Mouse (Mus musculus) MEL (cell line): ENCODE measurements around the gene Vps8.

Experiments used
- CHD2 ChIP-seq: IDR thresholded peaks from 2 replicates; pipeline ENCODE4 v1.6.1; 2011; ENCODE audit warnings: low read length, improper control_type of control experiment
- CTCF ChIP-seq, 3 experiments: IDR thresholded peaks in 2 of 3; conservative IDR thresholded peaks in 1 of 3; 2 replicates each; pipeline ENCODE4 v1.5.1; 2011 to 2012; ENCODE audit warnings: low read length in 3 of 3, low read depth in 2 of 3, mild to moderate bottlenecking in 2 of 3, improper control_type of control experiment in 1 of 3, inconsistent platforms in 1 of 3, mixed read lengths in 1 of 3, moderate library complexity in 1 of 3; ENCODE audit not compliant: control insufficient read depth in 1 of 3, insufficient read depth in 1 of 3, poor library complexity in 1 of 3, severe bottlenecking in 1 of 3
- GABPA ChIP-seq: IDR thresholded peaks from 2 replicates; pipeline ENCODE4 v1.6.1; 2012; ENCODE audit warnings: low read depth, mild to moderate bottlenecking, inconsistent platforms, low read length, improper control_type of control experiment, moderate library complexity
- GATA1 ChIP-seq: IDR thresholded peaks from 2 replicates; pipeline ENCODE4 v1.6.1; 2011; ENCODE audit warnings: low read depth, low read length, improper control_type of control experiment
- MAX ChIP-seq: IDR thresholded peaks from 2 replicates; pipeline ENCODE4 v1.6.1; 2011; ENCODE audit warnings: low read length, improper control_type of control experiment
- POLR2A ChIP-seq, 2 experiments: IDR thresholded peaks; 2 replicates each; pipeline ENCODE4 v1.6.1; 2011 to 2012; ENCODE audit warnings: low read length in 2 of 2, mild to moderate bottlenecking in 2 of 2, control low read depth in 1 of 2, improper control_type of control experiment in 1 of 2, low read depth in 1 of 2, moderate library complexity in 1 of 2; ENCODE audit not compliant: control insufficient read depth in 1 of 2, insufficient read depth in 1 of 2, poor library complexity in 1 of 2
- POLR2AphosphoS2 ChIP-seq: IDR thresholded peaks from 2 replicates; pipeline ENCODE4 v1.6.1; 2011; ENCODE audit warnings: low read length, improper control_type of control experiment
- SIN3A ChIP-seq: IDR thresholded peaks from 2 replicates; pipeline ENCODE4 v1.6.1; 2012; ENCODE audit warnings: low read length, improper control_type of control experiment, inconsistent platforms
- ZC3H11A ChIP-seq: IDR thresholded peaks from 2 replicates; pipeline ENCODE4 v1.6.1; 2012; ENCODE audit warnings: low read depth, mild to moderate bottlenecking, inconsistent platforms, low read length, improper control_type of control experiment

DNA sequence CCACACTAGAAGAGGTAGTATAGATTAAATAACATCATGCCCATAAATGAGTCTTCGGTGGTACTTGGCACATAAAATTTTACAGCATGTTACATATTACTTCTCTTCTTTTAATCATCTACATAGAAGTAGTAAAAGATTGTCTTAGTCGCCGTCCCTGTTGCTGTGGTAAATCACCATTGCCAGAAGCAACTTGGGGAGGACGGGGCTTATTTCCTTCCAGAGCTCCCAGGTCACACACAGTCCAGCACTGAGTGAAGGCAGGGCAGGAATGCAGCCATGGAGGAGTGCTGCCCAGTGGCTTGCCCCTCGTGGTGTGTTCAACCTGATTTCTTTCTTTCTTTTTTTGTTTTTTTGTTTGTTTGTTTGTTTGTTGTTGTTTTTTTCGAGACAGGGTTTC is 181.4 kb downstream of the Vps8 start:
- TF ChIP-seq GABPA (no peak), CTCF (IDR thresholded peaks at IDR 0.05 in 2 of 3, conservative IDR thresholded peaks at IDR 0.05 in 1 of 3; ENCODE audit: control insufficient read depth in 1 of 3, insufficient read depth in 1 of 3, low read depth in 2 of 3, low read length in 3 of 3, poor library complexity in 1 of 3, severe bottlenecking in 1 of 3) (no peak), POLR2A (IDR thresholded peaks at IDR 0.05; ENCODE audit: control insufficient read depth in 1 of 2, insufficient read depth in 1 of 2, low read depth in 1 of 2, low read length in 2 of 2, poor library complexity in 1 of 2) (no peak), ZC3H11A (no peak), CHD2 (no peak), POLR2AphosphoS2 (no peak), SIN3A (no peak), MAX (no peak), GATA1 (no peak)
